ENCODE assay signal across 8 mouse cellular contexts in genomic region chr8:70816679-70817078, GRCm38 (mm10). TPM values are rescaled to one million over a fixed set of nuclear protein-coding genes. Genes with fewer than 3 reads are reported as not detected.
DNase-seq lines count a peak whose midpoint lies in the region; ATAC-seq and TF ChIP-seq lines count a peak whose summit lies in the region.

No protein-coding gene starts in this region.

- H3K79me2 ChIP-seq in liver, adult 2 months (ENCODE audit: control insufficient read depth, insufficient read depth, low read length), result no peaks in the 10 kb centered on the region

- WGBS in heart, embryonic 10.5 days, result 8% methylated on average over 30 of the region's 30 CpGs
- WGBS in hindbrain, embryonic 15.5 days, result 10% methylated on average over 29 of the region's 30 CpGs
- 8% methylated on average over 30 of the region's 30 CpGs for WGBS in liver, adult 2 months
- 9% methylated on average over 30 of the region's 30 CpGs for WGBS in midbrain, embryonic 16.5 days

- no peak overlapping the region for H3K9ac ChIP-seq in hindbrain, embryonic 15.5 days
- peak overlapping the region; percentile 59 for H3K9ac ChIP-seq in liver, adult 2 months (ENCODE audit: low read depth, low read length)
- H3K9ac ChIP-seq in midbrain, embryonic 16.5 days (ENCODE audit: low read depth, low read length), result no peak overlapping the region

- H3K9me3 ChIP-seq in heart, embryonic 10.5 days, result peaks cover 7% of the 10 kb centered on the region; the same call in 1 of the 2 replicates
- H3K9me3 ChIP-seq in hindbrain, embryonic 15.5 days, result no peaks in the 10 kb centered on the region
- no peaks in the 10 kb centered on the region; the same call in 1 of the 2 replicates for H3K9me3 ChIP-seq in midbrain, embryonic 16.5 days (replicated peaks; ENCODE audit: control insufficient read depth, low read length, poor library complexity, severe bottlenecking)

- H3K4me2 ChIP-seq in hindbrain, embryonic 15.5 days, result peak overlapping the region; percentile 41
- peak overlapping the region; percentile 42 for H3K4me2 ChIP-seq in midbrain, embryonic 16.5 days (ENCODE audit: low read length)

- H3K36me3 ChIP-seq in heart, embryonic 10.5 days, result no peaks in the 10 kb centered on the region
- no peaks in the 10 kb centered on the region for H3K36me3 ChIP-seq in hindbrain, embryonic 15.5 days
- H3K36me3 ChIP-seq in liver, adult 2 months (ENCODE audit: control insufficient read depth, insufficient read depth, low read length), result no peaks in the 10 kb centered on the region
- no peaks in the 10 kb centered on the region for H3K36me3 ChIP-seq in midbrain, embryonic 16.5 days (ENCODE audit: control insufficient read depth, insufficient read depth, low read length)

- ATAC-seq in hindbrain, embryonic 15.5 days (ENCODE audit: low FRiP score, low read depth), result 0 out of 2 replicates have a peak, but pooled peaks have one; percentile 43
- ATAC-seq in midbrain, embryonic 16.5 days, result peak; percentile 36; the same call in 1 of the 2 replicates

- peak; percentile 92 for DNase-seq in heart, embryonic 10.5 days (ENCODE audit: low spot score)
- no peak for DNase-seq in heart, postnatal 4 days
- peak; percentile 36 for DNase-seq in embryo, embryonic 11 days
- peak; percentile 74 for DNase-seq in liver, adult 2 months (ENCODE audit: extremely low read depth, low read depth, low spot score)
- no peak for DNase-seq in left cerebral cortex, postnatal 25 days (ENCODE audit: low spot score in 2 of 2)
- DNase-seq in cerebellum, adult 11 months, result no peak

- H3K27me3 ChIP-seq in heart, embryonic 10.5 days (ENCODE audit: insufficient read depth, poor library complexity, severe bottlenecking), result peaks cover 83% of the 10 kb centered on the region
- H3K27me3 ChIP-seq in hindbrain, embryonic 15.5 days, result peaks cover 31% of the 10 kb centered on the region
- H3K27me3 ChIP-seq in liver, adult 2 months (ENCODE audit: control insufficient read depth, insufficient read depth, low read length), result no peaks in the 10 kb centered on the region
- H3K27me3 ChIP-seq in midbrain, embryonic 16.5 days (ENCODE audit: control insufficient read depth, insufficient read depth, low read depth, low read length), result peaks cover 27% of the 10 kb centered on the region

- TF ChIP-seq CTCF in liver, adult 2 months (IDR thresholded peaks at IDR 0.05; ENCODE audit: low read depth, low read length), result no peak

- H3K27ac ChIP-seq in heart, embryonic 10.5 days, result no peak overlapping the region; the same call in 1 of the 2 replicates
- H3K27ac ChIP-seq in hindbrain, embryonic 15.5 days (replicated peaks), result no peak overlapping the region
- no peak overlapping the region for H3K27ac ChIP-seq in liver, adult 2 months (replicated peaks; ENCODE audit: insufficient read depth, low read depth, low read length)
- H3K27ac ChIP-seq in midbrain, embryonic 16.5 days (ENCODE audit: low read length), result no peak overlapping the region

- intact Hi-C loops in left cerebral cortex, postnatal 25 days (cut with DNase I), result no loop called here

- H3K4me1 ChIP-seq in heart, embryonic 10.5 days, result peaks cover 22% of the 10 kb centered on the region
- peaks cover 5% of the 10 kb centered on the region for H3K4me1 ChIP-seq in hindbrain, embryonic 15.5 days (replicated peaks)
- H3K4me1 ChIP-seq in liver, adult 2 months (ENCODE audit: control insufficient read depth, insufficient read depth, low read length), result peaks cover 4% of the 10 kb centered on the region; the same call in 1 of the 2 replicates
- no peaks in the 10 kb centered on the region for H3K4me1 ChIP-seq in midbrain, embryonic 16.5 days (ENCODE audit: control insufficient read depth, insufficient read depth, low read length)

- TF ChIP-seq POLR2A in liver, adult 2 months (IDR thresholded peaks at IDR 0.05; ENCODE audit: extremely low read depth, insufficient read depth, low read length), result no peak

- peak overlapping the region; percentile 46 for H3K4me3 ChIP-seq in heart, embryonic 10.5 days
- H3K4me3 ChIP-seq in hindbrain, embryonic 15.5 days, result peak overlapping the region; percentile 18
- H3K4me3 ChIP-seq in liver, adult 2 months (ENCODE audit: insufficient read depth, low read depth, low read length), result peak overlapping the region; percentile 41
- peak overlapping the region; percentile 7 for H3K4me3 ChIP-seq in midbrain, embryonic 16.5 days (ENCODE audit: low read depth, low read length)

RNA-seq across cellular contexts. Expression of gene Il12rb1, which starts 8.4 kb away (rescaled TPM):
- polyA plus RNA-seq in heart, embryonic 10.5 days (2016; fragmentation: Nextera tagmentation; extraction: Ambion mirVana), result 0.12 TPM in 1 of 2 replicates, not detected in the other
- total RNA-seq in heart, postnatal 4 days (2021), result under 1 TPM in 1 of 2 experiments, not detected in 1; 0.12 TPM
- polyA plus RNA-seq in hindbrain, embryonic 15.5 days (2015; fragmentation: Nextera tagmentation; extraction: Ambion mirVana), result 0.14 TPM in 1 of 2 replicates, not detected in the other
- 0.37 and 0.40 TPM in 2 replicates for total RNA-seq in liver, adult 2 months (2014; rRNA removed)
- 0.34 and 0.60 TPM in 2 replicates for polyA plus RNA-seq in liver, adult 2 months (2012; rRNA removed)
- polyA plus RNA-seq in midbrain, embryonic 16.5 days (2015; fragmentation: Nextera tagmentation; extraction: Ambion mirVana), result 0.08 and 0.19 TPM in 2 replicates
- under 1 TPM; 0.80 to 0.83 TPM for total RNA-seq in left cerebral cortex, postnatal 25 days (2021)

RNA-seq across cellular contexts. Expression of gene Mast3, which starts 11.8 kb away (rescaled TPM):
- polyA plus RNA-seq in heart, embryonic 10.5 days (2016; fragmentation: Nextera tagmentation; extraction: Ambion mirVana), result 7.9 and 9.3 TPM in 2 replicates
- 1 to 10 TPM; 8.4 to 8.9 TPM for total RNA-seq in heart, postnatal 4 days (2021)
- 21.2 and 25.1 TPM in 2 replicates for polyA plus RNA-seq in hindbrain, embryonic 15.5 days (2015; fragmentation: Nextera tagmentation; extraction: Ambion mirVana)
- total RNA-seq in liver, adult 2 months (2014; rRNA removed), result 14.8 and 16.7 TPM in 2 replicates
- 21.2 and 29.0 TPM in 2 replicates for polyA plus RNA-seq in liver, adult 2 months (2012; rRNA removed)
- polyA plus RNA-seq in midbrain, embryonic 16.5 days (2015; fragmentation: Nextera tagmentation; extraction: Ambion mirVana), result 21.1 and 23.2 TPM in 2 replicates
- 100 to 1,000 TPM; 298 to 350 TPM for total RNA-seq in left cerebral cortex, postnatal 25 days (2021)

RNA-seq across cellular contexts. Expression of gene Arrdc2, which starts 22.8 kb away (rescaled TPM):
- 3.7 and 3.8 TPM in 2 replicates for polyA plus RNA-seq in heart, embryonic 10.5 days (2016; fragmentation: Nextera tagmentation; extraction: Ambion mirVana)
- total RNA-seq in heart, postnatal 4 days (2021), result 1 to 10 TPM; 5.1 to 7.5 TPM
- polyA plus RNA-seq in hindbrain, embryonic 15.5 days (2015; fragmentation: Nextera tagmentation; extraction: Ambion mirVana), result 7.8 and 8.0 TPM in 2 replicates
- total RNA-seq in liver, adult 2 months (2014; rRNA removed), result 15.6 and 33.8 TPM in 2 replicates
- polyA plus RNA-seq in liver, adult 2 months (2012; rRNA removed), result 25.7 and 29.5 TPM in 2 replicates
- 6.7 and 8.1 TPM in 2 replicates for polyA plus RNA-seq in midbrain, embryonic 16.5 days (2015; fragmentation: Nextera tagmentation; extraction: Ambion mirVana)
- total RNA-seq in left cerebral cortex, postnatal 25 days (2021), result 10 to 100 TPM in 1 of 2 experiments, 1 to 10 TPM in 1; 9.5 to 12.2 TPM

RNA-seq across cellular contexts. Expression of gene Pik3r2, which starts 40.2 kb away (rescaled TPM):
- polyA plus RNA-seq in heart, embryonic 10.5 days (2016; fragmentation: Nextera tagmentation; extraction: Ambion mirVana), result 40.6 and 43.5 TPM in 2 replicates
- total RNA-seq in heart, postnatal 4 days (2021), result 10 to 100 TPM; 36.0 to 39.2 TPM
- polyA plus RNA-seq in hindbrain, embryonic 15.5 days (2015; fragmentation: Nextera tagmentation; extraction: Ambion mirVana), result 104 and 113 TPM in 2 replicates
- total RNA-seq in liver, adult 2 months (2014; rRNA removed), result 7.7 and 10.9 TPM in 2 replicates
- polyA plus RNA-seq in liver, adult 2 months (2012; rRNA removed), result 38.2 and 53.9 TPM in 2 replicates
- polyA plus RNA-seq in midbrain, embryonic 16.5 days (2015; fragmentation: Nextera tagmentation; extraction: Ambion mirVana), result 107 and 112 TPM in 2 replicates
- total RNA-seq in left cerebral cortex, postnatal 25 days (2021), result 100 to 1,000 TPM; 150 to 152 TPM

RNA-seq across cellular contexts. Expression of gene Kcnn1, which starts 46.4 kb away (rescaled TPM):
- 1.1 and 1.6 TPM in 2 replicates for polyA plus RNA-seq in heart, embryonic 10.5 days (2016; fragmentation: Nextera tagmentation; extraction: Ambion mirVana)
- 1 to 10 TPM; 2.5 to 3.0 TPM for total RNA-seq in heart, postnatal 4 days (2021)
- polyA plus RNA-seq in hindbrain, embryonic 15.5 days (2015; fragmentation: Nextera tagmentation; extraction: Ambion mirVana), result 19.2 and 19.8 TPM in 2 replicates
- 6.2 and 6.4 TPM in 2 replicates for total RNA-seq in liver, adult 2 months (2014; rRNA removed)
- polyA plus RNA-seq in liver, adult 2 months (2012; rRNA removed), result 8.4 and 10.6 TPM in 2 replicates
- polyA plus RNA-seq in midbrain, embryonic 16.5 days (2015; fragmentation: Nextera tagmentation; extraction: Ambion mirVana), result 15.4 and 16.1 TPM in 2 replicates
- 10 to 100 TPM; 19.1 to 20.9 TPM for total RNA-seq in left cerebral cortex, postnatal 25 days (2021)

Comparison
In these comparisons a context has a peak if more than half of its experiments do, and no peak if none do; other contexts are left out.
1. DNase-seq: peak in heart, embryonic 10.5 days (single experiment), embryo, embryonic 11 days (single experiment) and liver, adult 2 months (single experiment); none in heart, postnatal 4 days (single experiment), left cerebral cortex, postnatal 25 days (0 of 2) and cerebellum, adult 11 months (single experiment).
2. Peak in every context shown above with its lines, with median percentiles within 50 percentile points of each other: H3K4me3 ChIP-seq.